ENCODE assay signal across 27 mouse cellular contexts in the genomic region with DNA sequence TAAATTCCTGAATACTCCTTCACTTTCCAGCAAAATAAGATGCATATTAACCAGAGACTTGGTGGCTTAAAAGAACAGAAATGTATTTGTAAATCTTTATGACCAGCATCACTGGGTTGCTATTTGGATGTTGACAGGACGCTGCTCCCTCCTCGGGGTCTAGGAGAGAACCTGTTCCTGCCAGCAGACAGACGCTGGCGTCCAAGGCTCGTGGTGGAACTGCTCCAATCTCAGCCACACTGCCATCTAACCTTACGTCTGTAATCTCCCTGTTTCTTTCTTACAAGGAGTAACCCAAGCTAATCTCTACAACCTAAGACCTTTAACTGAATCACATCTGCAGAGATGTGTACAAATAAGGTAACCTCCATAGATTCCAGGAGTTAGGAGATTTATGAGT.
DNase-seq lines count a peak whose midpoint lies in the region; ATAC-seq and TF ChIP-seq lines count a peak whose summit lies in the region.
"Had no signal": no experiment of that assay in that cellular context is flagged by ENCODE, and none has a peak within 500 bp of the region (broad histone marks: within the 10 kb centered on the region; RNA-seq: fewer than 3 reads in every experiment).

No protein-coding gene starts in this region.

- H3K27ac ChIP-seq in cerebellum, adult 2 months (ENCODE audit: insufficient read depth, low read length) = no peak overlapping the region
- peak overlapping the region; percentile 90 for H3K27ac ChIP-seq in forebrain, embryonic 15.5 days (replicated peaks)
- no peak overlapping the region for H3K27ac ChIP-seq in forebrain, embryonic 12.5 days
- peak overlapping the region; percentile 68; the same call in 1 of the 2 replicates for H3K27ac ChIP-seq in layer of hippocampus, adult 2 months
- 0 out of 2 replicates have a peak overlapping the region, but pooled peaks have one; percentile 29 for H3K27ac ChIP-seq in neural tube, embryonic 15.5 days (replicated peaks)
- H3K27ac ChIP-seq: embryonic facial prominence, embryonic 12.5 days; embryonic facial prominence, embryonic 15.5 days; heart, embryonic 10.5 days; heart, embryonic 13.5 days; intestine, embryonic 15.5 days had no signal

- no peak overlapping the region for H3K4me2 ChIP-seq in forebrain, embryonic 15.5 days (replicated peaks)
- H3K4me2 ChIP-seq in forebrain, embryonic 12.5 days = no peak overlapping the region
- no peak overlapping the region for H3K4me2 ChIP-seq in neural tube, embryonic 15.5 days
- H3K4me2 ChIP-seq: embryonic facial prominence, embryonic 12.5 days; embryonic facial prominence, embryonic 15.5 days; heart, embryonic 13.5 days; hindbrain, embryonic 15.5 days; intestine, embryonic 15.5 days had no signal

- no peak for TF ChIP-seq CTCF in cerebellum, adult 2 months (IDR thresholded peaks at IDR 0.05; ENCODE audit: borderline replicate concordance, insufficient read depth, low read depth, low read length)
- TF ChIP-seq CTCF in layer of hippocampus, adult 2 months (conservative IDR thresholded peaks at IDR 0.05) = no peak

- 82% methylated on average over 6 of the region's 6 CpGs for WGBS in cerebellum, adult 2 months
- WGBS in forebrain, embryonic 15.5 days = 71% methylated on average over 6 of the region's 6 CpGs
- WGBS in forebrain, embryonic 12.5 days = 91% methylated on average over 6 of the region's 6 CpGs
- 91% methylated on average over 6 of the region's 6 CpGs for WGBS in neural tube, embryonic 15.5 days

- H3K9ac ChIP-seq in forebrain, embryonic 15.5 days (replicated peaks) = no peak overlapping the region
- no peak overlapping the region for H3K9ac ChIP-seq in forebrain, embryonic 12.5 days
- H3K9ac ChIP-seq in neural tube, embryonic 15.5 days (replicated peaks) = no peak overlapping the region
- H3K9ac ChIP-seq: embryonic facial prominence, embryonic 12.5 days; embryonic facial prominence, embryonic 15.5 days; heart, embryonic 13.5 days; hindbrain, embryonic 15.5 days; intestine, embryonic 15.5 days had no signal

- no peaks in the 10 kb centered on the region for H3K36me3 ChIP-seq in forebrain, embryonic 15.5 days
- H3K36me3 ChIP-seq in forebrain, embryonic 12.5 days (replicated peaks) = no peaks in the 10 kb centered on the region
- H3K36me3 ChIP-seq in neural tube, embryonic 15.5 days = no peaks in the 10 kb centered on the region
- H3K36me3 ChIP-seq: embryonic facial prominence, embryonic 12.5 days; embryonic facial prominence, embryonic 15.5 days; G1E; heart, embryonic 10.5 days; heart, embryonic 13.5 days; hindbrain, embryonic 15.5 days; intestine, embryonic 15.5 days had no signal

- H3K9me3 ChIP-seq in forebrain, embryonic 15.5 days = no peaks in the 10 kb centered on the region
- H3K9me3 ChIP-seq in forebrain, embryonic 12.5 days = no peaks in the 10 kb centered on the region
- no peaks in the 10 kb centered on the region for H3K9me3 ChIP-seq in neural tube, embryonic 15.5 days (replicated peaks)
- H3K9me3 ChIP-seq: embryonic facial prominence, embryonic 12.5 days; embryonic facial prominence, embryonic 15.5 days; G1E; heart, embryonic 10.5 days; heart, embryonic 13.5 days; hindbrain, embryonic 15.5 days; intestine, embryonic 15.5 days had no signal

- no peaks in the 10 kb centered on the region; the same call in 1 of the 2 replicates for H3K4me1 ChIP-seq in cerebellum, adult 2 months (ENCODE audit: control insufficient read depth, insufficient read depth, low read length)
- H3K4me1 ChIP-seq in forebrain, embryonic 15.5 days = peaks cover 52% of the 10 kb centered on the region
- peaks cover 27% of the 10 kb centered on the region for H3K4me1 ChIP-seq in forebrain, embryonic 12.5 days
- peaks cover 36% of the 10 kb centered on the region for H3K4me1 ChIP-seq in neural tube, embryonic 15.5 days
- H3K4me1 ChIP-seq: intestine, embryonic 15.5 days had no signal

- no peaks in the 10 kb centered on the region; the same call in 1 of the 2 replicates for H3K27me3 ChIP-seq in cerebellum, adult 2 months (ENCODE audit: control insufficient read depth, insufficient read depth, low read length)
- H3K27me3 ChIP-seq in forebrain, embryonic 15.5 days = no peaks in the 10 kb centered on the region
- no peaks in the 10 kb centered on the region; the same call in 1 of the 2 replicates for H3K27me3 ChIP-seq in forebrain, embryonic 12.5 days
- no peaks in the 10 kb centered on the region for H3K27me3 ChIP-seq in neural tube, embryonic 15.5 days (replicated peaks)
- H3K27me3 ChIP-seq: CH12.LX; embryonic facial prominence, embryonic 12.5 days; heart, embryonic 13.5 days; hindbrain, embryonic 15.5 days; intestine, embryonic 15.5 days; Patski had no signal

- peak; percentile 43 to 46 for DNase-seq in cerebellum, postnatal 14 days
- no peak for DNase-seq in cerebellum, adult 2 months
- no peak for DNase-seq in layer of hippocampus, adult 2 months (ENCODE audit: low spot score in 2 of 2)
- no peak for DNase-seq in layer of hippocampus, postnatal 25 days (ENCODE audit: extremely low spot score in 1 of 2, low spot score in 1 of 2)
- DNase-seq: adrenal gland, postnatal 10 days; adrenal gland, postnatal 36 days; B cell, adult 2 months; cerebellum, adult 18-20 months; cerebellum, postnatal 25 days; gastrocnemius, postnatal 10 days; gastrocnemius, postnatal 36 days; heart, adult 2 months; heart, postnatal 14 days; heart, postnatal 4 days; kidney, adult 11 months had no signal

- no peak for ATAC-seq in forebrain, embryonic 15.5 days (replicated peaks)
- no peak for ATAC-seq in forebrain, embryonic 12.5 days (ENCODE audit: low FRiP score)
- no peak for ATAC-seq in neural tube, embryonic 15.5 days (ENCODE audit: low FRiP score)
- ATAC-seq: intestine, embryonic 15.5 days; Patski had no signal

- TF ChIP-seq POLR2A in cerebellum, adult 2 months (IDR thresholded peaks at IDR 0.05; ENCODE audit: borderline replicate concordance, insufficient read depth, low read length) = no peak

- no peak overlapping the region for H3K4me3 ChIP-seq in cerebellum, adult 2 months (replicated peaks; ENCODE audit: insufficient read depth, low read depth, low read length)
- no peak overlapping the region for H3K4me3 ChIP-seq in forebrain, embryonic 15.5 days
- H3K4me3 ChIP-seq in forebrain, embryonic 12.5 days (replicated peaks) = no peak overlapping the region
- H3K4me3 ChIP-seq in layer of hippocampus, adult 2 months = no peak overlapping the region
- H3K4me3 ChIP-seq in neural tube, embryonic 15.5 days (replicated peaks) = no peak overlapping the region
- H3K4me3 ChIP-seq: embryonic facial prominence, embryonic 12.5 days; embryonic facial prominence, embryonic 15.5 days; heart, adult 2 months; heart, embryonic 10.5 days; heart, embryonic 13.5 days; hindbrain, embryonic 15.5 days; intestine, embryonic 15.5 days had no signal

Comparison
In these comparisons a context has a peak if more than half of its experiments do, and no peak if none do; other contexts are left out.
1. DNase-seq: peak in cerebellum, postnatal 14 days (2 of 2); none in cerebellum, adult 2 months (0 of 2), layer of hippocampus, adult 2 months (0 of 2) and layer of hippocampus, postnatal 25 days (0 of 2).
2. H3K27ac ChIP-seq: peak in forebrain, embryonic 15.5 days (single experiment), layer of hippocampus, adult 2 months (single experiment) and neural tube, embryonic 15.5 days (single experiment); none in cerebellum, adult 2 months (single experiment) and forebrain, embryonic 12.5 days (single experiment).